Mouse (Mus musculus) spleen, embryonic (tissue): ENCODE data around the gene Vstm4.

Experiments
- CTCF ChIA-PET: fragments of 350-600 bp; sonication (Branson Sonifier 250); formaldehyde crosslinking; loops from one replicate; lab custom pipeline; 2022; lab: Charles Lee

Gene Vstm4

GRCm38 (mm10) chr14:32856681-32857328 lies at the start of gene Vstm4:
TSS of gene Vstm4 (plus strand) at chr14:32856756.
- CTCF ChIA-PET, result no interaction called here

GRCm38 (mm10) chr14:32810111-32810510 lies 46.4 kb upstream of the Vstm4 start:
- CTCF ChIA-PET, result no interaction called here

- CTCF ChIA-PET, result no interaction called here
Measured at GRCm38 (mm10) chr14:32812429-32812828, 44.1 kb upstream of the Vstm4 start.

GRCm38 (mm10) chr14:32814961-32815360 lies 41.6 kb upstream of the Vstm4 start:
- CTCF ChIA-PET, result no interaction called here

- CTCF ChIA-PET, result no interaction called here
Measured at GRCm38 (mm10) chr14:32816533-32816932, 40.0 kb upstream of the Vstm4 start.

GRCm38 (mm10) chr14:32817258-32817657 lies 39.3 kb upstream of the Vstm4 start:
- CTCF ChIA-PET, result no interaction called here

GRCm38 (mm10) chr14:32819297-32819696 lies 37.3 kb upstream of the Vstm4 start:
- CTCF ChIA-PET, result no interaction called here

- CTCF ChIA-PET, result no interaction called here
Measured at GRCm38 (mm10) chr14:32822812-32823211, 33.7 kb upstream of the Vstm4 start.

- CTCF ChIA-PET, result no interaction called here
Measured at GRCm38 (mm10) chr14:32823861-32824260, 32.7 kb upstream of the Vstm4 start.

- CTCF ChIA-PET, result no interaction called here
Measured at GRCm38 (mm10) chr14:32824267-32825150, 32.0 kb upstream of the Vstm4 start.

- CTCF ChIA-PET, result no interaction called here
Measured at GRCm38 (mm10) chr14:32825426-32826032, 31.0 kb upstream of the Vstm4 start.

- CTCF ChIA-PET, result no interaction called here
Measured at GRCm38 (mm10) chr14:32827165-32827564, 29.4 kb upstream of the Vstm4 start.

- CTCF ChIA-PET, result no interaction called here
Measured at GRCm38 (mm10) chr14:32827994-32828650, 28.4 kb upstream of the Vstm4 start.

- CTCF ChIA-PET, result no interaction called here
Measured at GRCm38 (mm10) chr14:32833847-32834246, 22.7 kb upstream of the Vstm4 start, which contains the start of gene Fam170b. TSS of gene Fam170b (plus strand) at chr14:32833962.

- CTCF ChIA-PET, result no interaction called here
Measured at GRCm38 (mm10) chr14:32835181-32835580, 21.4 kb upstream of the Vstm4 start.

GRCm38 (mm10) chr14:32835596-32835995 lies 21.0 kb upstream of the Vstm4 start:
- CTCF ChIA-PET, result no interaction called here

GRCm38 (mm10) chr14:32836191-32836590 lies 20.4 kb upstream of the Vstm4 start:
- CTCF ChIA-PET, result no interaction called here

- CTCF ChIA-PET, result interaction anchor here (0.7 kb wide), 1 partner anchor 12 kb away, joined by 5 read pairs; no protein-coding TSS in a partner anchor
Measured at GRCm38 (mm10) chr14:32842052-32842451, 14.5 kb upstream of the Vstm4 start.

GRCm38 (mm10) chr14:32854059-32854458 lies 2.5 kb upstream of the Vstm4 start:
- CTCF ChIA-PET, result interaction anchor here (0.6 kb wide), 1 partner anchor 12 kb away, joined by 5 read pairs; no protein-coding TSS in a partner anchor

GRCm38 (mm10) chr14:32856246-32856645 lies 310 bp upstream of the Vstm4 start:
- CTCF ChIA-PET, result no interaction called here

GRCm38 (mm10) chr14:32858361-32858760 lies 1.8 kb downstream of the Vstm4 start:
- CTCF ChIA-PET, result no interaction called here
